In the genomic region with DNA sequence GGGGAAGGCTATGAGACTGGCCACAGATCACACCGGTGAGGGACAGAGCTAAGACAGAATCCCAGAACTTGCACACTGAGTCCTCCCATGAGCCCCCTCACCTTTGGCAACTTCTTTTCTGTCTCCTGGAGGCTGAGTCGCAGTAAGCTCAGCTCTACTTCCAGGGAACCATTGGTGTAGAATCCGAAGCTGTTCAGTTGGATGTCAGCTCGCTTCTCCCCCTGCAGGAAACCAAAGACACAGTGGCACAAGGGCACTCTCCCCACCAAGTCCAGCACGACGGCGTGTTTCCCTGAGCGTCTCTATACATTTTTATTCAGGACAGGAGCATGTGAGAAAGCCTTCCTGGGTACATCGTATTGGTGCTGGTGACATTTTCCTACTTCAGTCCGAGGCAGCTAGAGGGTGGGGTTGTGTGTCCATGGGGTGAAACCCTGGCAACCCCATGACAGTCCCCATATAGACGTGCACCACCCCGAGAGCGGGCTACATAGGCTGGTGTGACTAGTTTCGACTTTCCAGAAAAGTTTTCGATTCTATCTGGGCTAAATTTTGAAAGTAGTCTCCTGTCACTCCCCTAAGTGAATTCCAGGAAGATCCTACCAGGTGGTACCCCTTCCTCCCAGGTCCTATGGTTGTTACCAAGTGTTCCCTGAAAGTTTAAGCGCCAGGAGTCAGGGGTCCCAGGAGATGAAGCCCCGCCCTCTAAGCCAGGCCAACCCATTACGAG, we compare ENCODE assay signal across 8 mouse cellular contexts. TPM values are rescaled to one million over a fixed set of nuclear protein-coding genes. Genes with fewer than 3 reads are reported as not detected.
DNase-seq lines count a peak whose midpoint lies in the region; ATAC-seq lines count a peak whose summit lies in the region.

No protein-coding gene starts in this region.

- H3K27ac ChIP-seq in lung, embryonic 16.5 days (ENCODE audit: low read length): peak overlapping the region; percentile 93
- H3K27ac ChIP-seq in hindbrain, embryonic 10.5 days: peak overlapping the region; percentile 96
- H3K27ac ChIP-seq in macrophage: peak overlapping the region; percentile 57

- no peak for ATAC-seq in CD4-positive, CD25-positive, alpha-beta regulatory T cell, adult 4 months
- no peak for ATAC-seq in lung, embryonic 16.5 days (ENCODE audit: low read depth)
- no peak for ATAC-seq in frontal cortex, adult (ENCODE audit: low TSS enrichment)

- DNase-seq in CD4-positive, CD25-positive, alpha-beta regulatory T cell, adult 2 months (ENCODE audit: low read depth, low spot score): peak; percentile 29
- no peak for DNase-seq in lung, postnatal 14 days
- DNase-seq in hindbrain, embryonic 10.5 days (ENCODE audit: low spot score): no peak
- DNase-seq in layer of hippocampus, adult 18-20 months (ENCODE audit: low spot score in 2 of 2): no peak

- peak overlapping the region; percentile 76 for H3K4me3 ChIP-seq in lung, embryonic 16.5 days (ENCODE audit: low read length)
- peak overlapping the region; percentile 79 for H3K4me3 ChIP-seq in hindbrain, embryonic 10.5 days
- peak overlapping the region; percentile 74 for H3K4me3 ChIP-seq in macrophage (ENCODE audit: inconsistent target)

- no peaks in the 10 kb centered on the region for H3K27me3 ChIP-seq in lung, embryonic 16.5 days (ENCODE audit: control insufficient read depth, insufficient read depth, low read depth, low read length)
- H3K27me3 ChIP-seq in hindbrain, embryonic 10.5 days (ENCODE audit: insufficient read depth, poor library complexity, severe bottlenecking): no peaks in the 10 kb centered on the region

- peaks cover 7% of the 10 kb centered on the region; the same call in 1 of the 2 replicates for H3K79me2 ChIP-seq in macrophage (ENCODE audit: inconsistent target)

- peaks cover 20% of the 10 kb centered on the region for H3K4me1 ChIP-seq in lung, embryonic 16.5 days (replicated peaks; ENCODE audit: control insufficient read depth, insufficient read depth, low read length)
- peaks cover 38% of the 10 kb centered on the region for H3K4me1 ChIP-seq in hindbrain, embryonic 10.5 days (replicated peaks)

- 3% methylated on average over 18 of the region's 18 CpGs for WGBS in lung, embryonic 16.5 days
- 5% methylated on average over 18 of the region's 18 CpGs for WGBS in hindbrain, embryonic 10.5 days
- 6% methylated on average over 18 of the region's 18 CpGs for WGBS in macrophage (ENCODE audit: missing documents)

- H3K9ac ChIP-seq in lung, embryonic 16.5 days (ENCODE audit: low read length): peak overlapping the region; percentile 87

- H3K36me3 ChIP-seq in lung, embryonic 16.5 days (ENCODE audit: control insufficient read depth, insufficient read depth, low read length): peaks cover 11% of the 10 kb centered on the region
- peaks cover 32% of the 10 kb centered on the region for H3K36me3 ChIP-seq in hindbrain, embryonic 10.5 days
- H3K36me3 ChIP-seq in macrophage (ENCODE audit: inconsistent target): peaks cover 35% of the 10 kb centered on the region

- no peaks in the 10 kb centered on the region for H3K9me3 ChIP-seq in lung, embryonic 16.5 days (ENCODE audit: control insufficient read depth, low read length)
- no peaks in the 10 kb centered on the region for H3K9me3 ChIP-seq in hindbrain, embryonic 10.5 days

- peak overlapping the region; percentile 72 for H3K4me2 ChIP-seq in lung, embryonic 16.5 days (ENCODE audit: low read depth, low read length)

RNA-seq across cellular contexts. Expression of gene Gpr108, which starts 1.4 kb away (rescaled TPM):
- 10 to 100 TPM; 62.0 to 94.4 TPM for polyA plus RNA-seq in CD4-positive, CD25-positive, alpha-beta regulatory T cell, adult 4 months (2017; shearing (Covaris generic))
- 41.0 and 44.2 TPM in 2 replicates for polyA plus RNA-seq in lung, embryonic 16.5 days (2015; fragmentation: Nextera tagmentation; extraction: Ambion mirVana)
- 24.3 and 25.4 TPM in 2 replicates for polyA plus RNA-seq in hindbrain, embryonic 10.5 days (2016; fragmentation: Nextera tagmentation; extraction: Ambion mirVana)
- total RNA-seq in macrophage (2018; cell fraction: chromatin; rRNA removed): 10 to 100 TPM; 24.7 to 90.1 (median 45.8) TPM
- 10 to 100 TPM; 34.9 to 64.9 (median 53.9) TPM for total RNA-seq in macrophage (2018; cell fraction: cytosol; rRNA removed)
- 10 to 100 TPM; 41.5 to 96.3 (median 60.9) TPM for total RNA-seq in macrophage (2018; cell fraction: nucleus; rRNA removed)
- polyA plus RNA-seq in macrophage (2018): 44.3 to 68.7 TPM (median 50.3 TPM) in 3 replicates
- 10 to 100 TPM; 26.7 to 27.1 TPM for total RNA-seq in layer of hippocampus, adult 18-20 months (2021)

RNA-seq across cellular contexts. Expression of gene Trip10, which starts 2.4 kb away (rescaled TPM):
- 1 to 10 TPM; 2.6 to 3.6 TPM for polyA plus RNA-seq in CD4-positive, CD25-positive, alpha-beta regulatory T cell, adult 4 months (2017; shearing (Covaris generic))
- polyA plus RNA-seq in lung, embryonic 16.5 days (2015; fragmentation: Nextera tagmentation; extraction: Ambion mirVana): 53.1 and 54.1 TPM in 2 replicates
- 28.1 and 37.9 TPM in 2 replicates for polyA plus RNA-seq in hindbrain, embryonic 10.5 days (2016; fragmentation: Nextera tagmentation; extraction: Ambion mirVana)
- 100 to 1,000 TPM in 5 of 26 experiments, 10 to 100 TPM in 21; 14.3 to 357 (median 42.1) TPM for total RNA-seq in macrophage (2018; cell fraction: chromatin; rRNA removed)
- 10 to 100 TPM in 17 of 26 experiments, 1 to 10 TPM in 9; 5.2 to 56.0 (median 15.0) TPM for total RNA-seq in macrophage (2018; cell fraction: cytosol; rRNA removed)
- total RNA-seq in macrophage (2018; cell fraction: nucleus; rRNA removed): 100 to 1,000 TPM in 3 of 26 experiments, 10 to 100 TPM in 19, 1 to 10 TPM in 4; 8.2 to 261 (median 20.5) TPM
- polyA plus RNA-seq in macrophage (2018): 16.5 to 20.2 TPM (median 17.0 TPM) in 3 replicates
- 1 to 10 TPM; 7.5 to 9.9 TPM for total RNA-seq in layer of hippocampus, adult 18-20 months (2021)

RNA-seq across cellular contexts. Expression of gene C3, which starts 18.9 kb away (rescaled TPM):
- 1 to 10 TPM in 1 of 2 experiments, under 1 TPM in 1; 0.85 to 1.3 TPM for polyA plus RNA-seq in CD4-positive, CD25-positive, alpha-beta regulatory T cell, adult 4 months (2017; shearing (Covaris generic))
- polyA plus RNA-seq in lung, embryonic 16.5 days (2015; fragmentation: Nextera tagmentation; extraction: Ambion mirVana): 3.2 and 8.4 TPM in 2 replicates
- 0.09 and 0.12 TPM in 2 replicates for polyA plus RNA-seq in hindbrain, embryonic 10.5 days (2016; fragmentation: Nextera tagmentation; extraction: Ambion mirVana)
- 100 to 1,000 TPM in 15 of 26 experiments, 10 to 100 TPM in 7, 1 to 10 TPM in 4; 3.9 to 776 (median 193) TPM for total RNA-seq in macrophage (2018; cell fraction: chromatin; rRNA removed)
- total RNA-seq in macrophage (2018; cell fraction: cytosol; rRNA removed): 100 to 1,000 TPM in 15 of 26 experiments, 10 to 100 TPM in 11; 11.1 to 560 (median 171) TPM
- total RNA-seq in macrophage (2018; cell fraction: nucleus; rRNA removed): 100 to 1,000 TPM in 21 of 26 experiments, 10 to 100 TPM in 5; 12.5 to 881 (median 340) TPM
- polyA plus RNA-seq in macrophage (2018): 15.9 to 57.7 TPM (median 40.8 TPM) in 3 replicates
- 1 to 10 TPM; 1.9 to 2.5 TPM for total RNA-seq in layer of hippocampus, adult 18-20 months (2021)

RNA-seq across cellular contexts. Expression of gene Vav1, which starts 32.1 kb away (rescaled TPM):
- 100 to 1,000 TPM in 1 of 2 experiments, 10 to 100 TPM in 1; 88.9 to 130 TPM for polyA plus RNA-seq in CD4-positive, CD25-positive, alpha-beta regulatory T cell, adult 4 months (2017; shearing (Covaris generic))
- 3.9 and 6.4 TPM in 2 replicates for polyA plus RNA-seq in lung, embryonic 16.5 days (2015; fragmentation: Nextera tagmentation; extraction: Ambion mirVana)
- 2.0 and 2.2 TPM in 2 replicates for polyA plus RNA-seq in hindbrain, embryonic 10.5 days (2016; fragmentation: Nextera tagmentation; extraction: Ambion mirVana)
- total RNA-seq in macrophage (2018; cell fraction: chromatin; rRNA removed): 100 to 1,000 TPM; 144 to 640 (median 355) TPM
- total RNA-seq in macrophage (2018; cell fraction: cytosol; rRNA removed): 100 to 1,000 TPM in 25 of 26 experiments, 10 to 100 TPM in 1; 97.9 to 300 (median 165) TPM
- 100 to 1,000 TPM; 118 to 364 (median 250) TPM for total RNA-seq in macrophage (2018; cell fraction: nucleus; rRNA removed)
- 91.4 to 144 TPM (median 106 TPM) in 3 replicates for polyA plus RNA-seq in macrophage (2018)
- 1 to 10 TPM; 3.9 to 4.2 TPM for total RNA-seq in layer of hippocampus, adult 18-20 months (2021)

RNA-seq across cellular contexts. Expression of gene Tnfsf14, which starts 52.9 kb away (rescaled TPM):
- polyA plus RNA-seq in CD4-positive, CD25-positive, alpha-beta regulatory T cell, adult 4 months (2017; shearing (Covaris generic)): 10 to 100 TPM in 1 of 2 experiments, 1 to 10 TPM in 1; 5.9 to 11.7 TPM
- polyA plus RNA-seq in lung, embryonic 16.5 days (2015; fragmentation: Nextera tagmentation; extraction: Ambion mirVana): 0.26 and 0.29 TPM in 2 replicates
- 0.18 TPM in 1 of 2 replicates, not detected in the other for polyA plus RNA-seq in hindbrain, embryonic 10.5 days (2016; fragmentation: Nextera tagmentation; extraction: Ambion mirVana)
- total RNA-seq in macrophage (2018; cell fraction: chromatin; rRNA removed): 10 to 100 TPM in 3 of 26 experiments, 1 to 10 TPM in 9, under 1 TPM in 8, not detected in 6; 0.29 to 21.1 (median 1.1) TPM
- total RNA-seq in macrophage (2018; cell fraction: cytosol; rRNA removed): 10 to 100 TPM in 4 of 26 experiments, 1 to 10 TPM in 9, under 1 TPM in 13; 0.11 to 21.6 (median 1.0) TPM
- total RNA-seq in macrophage (2018; cell fraction: nucleus; rRNA removed): 10 to 100 TPM in 5 of 26 experiments, 1 to 10 TPM in 9, under 1 TPM in 7, not detected in 5; 0.36 to 23.4 (median 1.6) TPM
- 1.7 to 2.2 TPM (median 2.2 TPM) in 3 replicates for polyA plus RNA-seq in macrophage (2018)
- not detected for total RNA-seq in layer of hippocampus, adult 18-20 months (2021)
